Mouse (Mus musculus): ENCODE results near the gene Heca. TPM values are rescaled to one million over a fixed set of nuclear protein-coding genes. Genes with fewer than 3 reads are reported as not detected.

Heca gene
- polyA plus RNA-seq (2012; rRNA removed), result 7.5 and 8.6 TPM in 2 replicates

DNA sequence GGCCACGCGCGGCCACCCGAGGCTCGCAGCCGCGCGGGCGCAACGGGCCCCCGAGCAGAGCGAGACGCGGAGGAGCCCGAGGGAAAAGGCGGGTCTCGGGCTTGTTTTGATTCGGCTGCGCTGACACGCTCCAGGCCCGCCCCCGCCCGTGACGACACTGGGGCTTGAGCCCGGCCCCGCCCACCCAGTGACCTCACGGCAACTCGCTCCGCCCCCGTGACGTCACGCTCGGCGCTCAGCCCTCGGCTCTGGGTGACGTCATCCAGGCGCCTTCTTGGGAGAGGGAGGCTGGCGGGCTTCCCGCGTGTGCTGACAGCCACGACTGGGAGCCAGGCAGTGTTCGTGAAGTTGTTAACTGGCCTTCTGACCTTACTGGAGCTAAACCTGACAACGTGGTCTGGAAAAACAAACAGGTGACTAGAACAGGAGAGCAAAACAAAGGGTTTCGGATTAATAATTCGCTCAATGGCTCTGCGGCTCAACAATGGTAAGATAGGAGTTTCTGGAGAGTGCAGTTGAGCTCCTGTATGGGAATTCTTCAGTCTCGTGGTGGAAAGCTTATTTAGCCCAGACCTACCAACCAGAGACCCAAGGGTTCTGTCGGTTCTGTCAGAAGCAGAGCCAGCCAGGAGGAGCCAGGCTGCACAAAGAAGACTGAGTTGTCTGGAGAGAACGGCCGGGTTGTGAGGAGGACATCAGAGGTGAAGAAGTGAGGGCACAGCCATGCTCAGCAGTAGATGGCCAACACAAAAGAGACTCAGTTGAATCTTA is at the start of gene Heca:
TSS of gene Heca (minus strand) at position 108 of the 771 bp plus-strand sequence.
- Histone ChIP-seq H3K36me3 (ENCODE audit: control insufficient read depth, insufficient read depth, low read length) (no peaks in the 10 kb centered on the region), H3K27ac (ENCODE audit: insufficient read depth, low read depth, low read length) (peak within 1 kb of the TSS; percentile 27), H3K4me3 (ENCODE audit: insufficient read depth, low read depth, low read length) (peak within 1 kb of the TSS; percentile 78), H3K4me1 (ENCODE audit: control insufficient read depth, insufficient read depth, low read length) (no peaks in the 10 kb centered on the region), H3K27me3 (replicated peaks; ENCODE audit: control insufficient read depth, insufficient read depth, low read length) (no peaks in the 10 kb centered on the region)
- TF ChIP-seq POLR2A (IDR thresholded peaks at IDR 0.05; ENCODE audit: low read depth, low read length) (no peak), CTCF (conservative IDR thresholded peaks at IDR 0.05; ENCODE audit: insufficient read depth, insufficient read length, low read depth, low read length) (no peak)
- peak; percentile 92 for DNase-seq
- 4% methylated on average over 49 of the region's 50 CpGs for WGBS

- no peak overlapping the region for H3K27ac ChIP-seq (ENCODE audit: insufficient read depth, low read depth, low read length)
- H3K27me3 ChIP-seq (replicated peaks; ENCODE audit: control insufficient read depth, insufficient read depth, low read length), result no peaks in the 10 kb centered on the region
- WGBS, result 86% methylated on average over 4 of the region's 4 CpGs
- TF ChIP-seq POLR2A (IDR thresholded peaks at IDR 0.05; ENCODE audit: low read depth, low read length) (no peak), CTCF (conservative IDR thresholded peaks at IDR 0.05; ENCODE audit: insufficient read depth, insufficient read length, low read depth, low read length) (no peak)
- H3K36me3 ChIP-seq (ENCODE audit: control insufficient read depth, insufficient read depth, low read length), result no peaks in the 10 kb centered on the region
- no peak for DNase-seq
- H3K4me1 ChIP-seq (ENCODE audit: control insufficient read depth, insufficient read depth, low read length), result no peaks in the 10 kb centered on the region
- no peak overlapping the region for H3K4me3 ChIP-seq (ENCODE audit: insufficient read depth, low read depth, low read length)
Observed at GRCm38 (mm10) chr10:17990576-17990975, 42.7 kb upstream of the Heca start.

- Histone ChIP-seq H3K36me3 (ENCODE audit: control insufficient read depth, insufficient read depth, low read length) (no peaks in the 10 kb centered on the region), H3K4me1 (ENCODE audit: control insufficient read depth, insufficient read depth, low read length) (no peaks in the 10 kb centered on the region), H3K27ac (ENCODE audit: insufficient read depth, low read depth, low read length) (no peak overlapping the region), H3K4me3 (ENCODE audit: insufficient read depth, low read depth, low read length) (no peak overlapping the region), H3K27me3 (replicated peaks; ENCODE audit: control insufficient read depth, insufficient read depth, low read length) (no peaks in the 10 kb centered on the region)
- 68% methylated on average over 6 of the region's 6 CpGs for WGBS
- TF ChIP-seq POLR2A (IDR thresholded peaks at IDR 0.05; ENCODE audit: low read depth, low read length), result no peak
- TF ChIP-seq CTCF (conservative IDR thresholded peaks at IDR 0.05; ENCODE audit: insufficient read depth, insufficient read length, low read depth, low read length), result no peak
- DNase-seq, result no peak
Observed at GRCm38 (mm10) chr10:17989136-17989535, 41.3 kb upstream of the Heca start.

DNA sequence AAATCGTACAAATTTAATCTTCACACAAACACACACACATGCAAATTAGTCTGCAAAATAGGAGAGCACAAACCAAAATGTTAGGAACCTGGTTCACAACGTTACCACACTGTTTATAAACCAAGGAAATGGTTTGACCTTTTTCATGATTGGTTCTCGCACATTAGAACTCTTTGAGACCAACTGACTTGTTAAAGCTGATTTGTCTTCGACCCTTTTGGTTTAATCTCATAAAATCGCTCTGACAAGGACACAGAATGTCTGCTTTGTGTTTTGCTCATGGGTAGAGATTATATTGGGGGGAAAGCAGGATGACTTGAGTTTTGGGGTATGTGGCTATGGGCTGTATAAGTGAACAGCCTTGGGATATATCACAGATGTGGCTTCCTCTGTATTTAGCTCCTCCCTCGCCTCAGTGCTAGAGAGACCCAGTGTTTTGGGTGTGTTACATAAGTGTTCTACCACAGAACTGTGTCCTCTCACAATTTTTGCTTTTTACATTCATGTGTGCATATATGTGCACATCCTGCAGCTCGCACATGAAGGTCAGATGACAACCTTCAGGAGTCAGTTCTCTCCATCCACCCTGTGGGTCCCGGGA is 40.1 kb upstream of the Heca start:
- no peak for DNase-seq
- H3K4me3 ChIP-seq (ENCODE audit: insufficient read depth, low read depth, low read length), result no peak overlapping the region
- no peaks in the 10 kb centered on the region for H3K36me3 ChIP-seq (ENCODE audit: control insufficient read depth, insufficient read depth, low read length)
- WGBS, result 83% methylated on average over 8 of the region's 8 CpGs
- H3K4me1 ChIP-seq (ENCODE audit: control insufficient read depth, insufficient read depth, low read length), result no peaks in the 10 kb centered on the region
- TF ChIP-seq POLR2A (IDR thresholded peaks at IDR 0.05; ENCODE audit: low read depth, low read length) (no peak), CTCF (conservative IDR thresholded peaks at IDR 0.05; ENCODE audit: insufficient read depth, insufficient read length, low read depth, low read length) (no peak)
- no peaks in the 10 kb centered on the region for H3K27me3 ChIP-seq (replicated peaks; ENCODE audit: control insufficient read depth, insufficient read depth, low read length)
- no peak overlapping the region for H3K27ac ChIP-seq (ENCODE audit: insufficient read depth, low read depth, low read length)

GRCm38 (mm10) chr10:17983313-17983712 is 35.4 kb upstream of the Heca start:
- TF ChIP-seq POLR2A (IDR thresholded peaks at IDR 0.05; ENCODE audit: low read depth, low read length), result no peak
- TF ChIP-seq CTCF (conservative IDR thresholded peaks at IDR 0.05; ENCODE audit: insufficient read depth, insufficient read length, low read depth, low read length), result no peak
- Histone ChIP-seq H3K27me3 (replicated peaks; ENCODE audit: control insufficient read depth, insufficient read depth, low read length) (no peaks in the 10 kb centered on the region; the same call in 1 of the 2 replicates), H3K36me3 (ENCODE audit: control insufficient read depth, insufficient read depth, low read length) (no peaks in the 10 kb centered on the region), H3K4me3 (ENCODE audit: insufficient read depth, low read depth, low read length) (no peak overlapping the region), H3K27ac (ENCODE audit: insufficient read depth, low read depth, low read length) (no peak overlapping the region), H3K4me1 (ENCODE audit: control insufficient read depth, insufficient read depth, low read length) (no peaks in the 10 kb centered on the region)
- DNase-seq, result peak; percentile 65
- WGBS, result 64% methylated on average over 2 of the region's 2 CpGs

DNA sequence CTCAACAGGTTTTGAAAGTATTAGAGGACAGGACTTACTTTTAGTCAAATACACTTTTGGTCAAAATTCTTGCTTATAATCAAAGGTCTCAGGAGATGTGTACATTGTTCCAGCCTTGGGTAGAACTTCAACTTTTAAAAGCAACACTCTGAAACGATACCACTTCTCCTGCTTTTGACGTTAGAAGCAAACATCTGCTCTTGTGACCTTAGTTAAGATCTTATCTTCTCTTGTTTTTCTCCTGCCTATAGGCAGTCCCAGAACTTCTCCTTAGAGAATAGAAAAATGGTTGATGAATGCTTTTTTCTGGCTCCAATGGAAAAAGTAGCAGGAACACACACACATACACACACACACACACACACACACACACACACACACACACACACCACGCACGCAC is 18.2 kb upstream of the Heca start:
- DNase-seq, result no peak
- H3K36me3 ChIP-seq (ENCODE audit: control insufficient read depth, insufficient read depth, low read length), result no peaks in the 10 kb centered on the region
- H3K27ac ChIP-seq (ENCODE audit: insufficient read depth, low read depth, low read length), result no peak overlapping the region
- WGBS, result 60% methylated on average over 4 of the region's 4 CpGs
- TF ChIP-seq CTCF (conservative IDR thresholded peaks at IDR 0.05; ENCODE audit: insufficient read depth, insufficient read length, low read depth, low read length), result no peak
- no peak for TF ChIP-seq POLR2A (IDR thresholded peaks at IDR 0.05; ENCODE audit: low read depth, low read length)
- no peak overlapping the region for H3K4me3 ChIP-seq (ENCODE audit: insufficient read depth, low read depth, low read length)
- no peaks in the 10 kb centered on the region for H3K27me3 ChIP-seq (replicated peaks; ENCODE audit: control insufficient read depth, insufficient read depth, low read length)
- H3K4me1 ChIP-seq (ENCODE audit: control insufficient read depth, insufficient read depth, low read length), result no peaks in the 10 kb centered on the region

DNA sequence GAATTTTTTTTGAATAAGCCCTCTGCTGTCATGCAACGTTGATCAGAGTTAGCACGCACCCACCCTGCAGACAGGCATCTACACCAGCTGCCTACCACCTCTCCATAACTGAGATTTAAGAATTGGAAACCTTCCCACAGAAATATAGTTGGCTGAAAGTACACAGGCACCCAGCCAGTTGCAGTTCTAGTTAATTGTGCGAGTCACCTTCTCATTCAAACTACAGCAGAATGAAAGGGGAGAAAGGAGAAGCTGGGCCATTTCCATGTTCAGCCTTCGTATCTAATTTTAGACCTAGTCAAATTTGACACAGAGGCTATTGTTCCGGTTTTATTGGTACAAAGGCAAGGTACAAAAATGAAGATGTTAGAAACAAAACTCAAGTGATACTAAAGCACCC is 2.9 kb upstream of the Heca start:
- Histone ChIP-seq H3K36me3 (ENCODE audit: control insufficient read depth, insufficient read depth, low read length) (no peaks in the 10 kb centered on the region), H3K4me1 (ENCODE audit: control insufficient read depth, insufficient read depth, low read length) (no peaks in the 10 kb centered on the region), H3K4me3 (ENCODE audit: insufficient read depth, low read depth, low read length) (no peak overlapping the region), H3K27me3 (replicated peaks; ENCODE audit: control insufficient read depth, insufficient read depth, low read length) (no peaks in the 10 kb centered on the region), H3K27ac (ENCODE audit: insufficient read depth, low read depth, low read length) (no peak overlapping the region)
- no peak for TF ChIP-seq POLR2A (IDR thresholded peaks at IDR 0.05; ENCODE audit: low read depth, low read length)
- TF ChIP-seq CTCF (conservative IDR thresholded peaks at IDR 0.05; ENCODE audit: insufficient read depth, insufficient read length, low read depth, low read length), result no peak
- WGBS, result 56% methylated on average over 5 of the region's 5 CpGs
- no peak for DNase-seq

Measured in kidney, adult 2 months (tissue).